Mouse (Mus musculus): ENCODE measurements around the gene Pank3.

- TF ChIP-seq GATA1 (IDR thresholded peaks at IDR 0.05; ENCODE audit: low read length) (no peak), TAL1 (IDR thresholded peaks at IDR 0.05; ENCODE audit: low read length) (no peak)
Observed at GRCm38 (mm10) chr11:35726341-35726846, 42.9 kb upstream of the Pank3 start.

Data from erythroblast, embryonic 14.5 days (primary cell).